Mouse (Mus musculus): ENCODE measurements around the gene Sdf2l1. TPM values are rescaled to one million over a fixed set of nuclear protein-coding genes. Genes with fewer than 3 reads are reported as not detected.

Gene Sdf2l1
- total RNA-seq, 2 experiments from 2014 or later = 28.2 to 29.8 TPM

DNA sequence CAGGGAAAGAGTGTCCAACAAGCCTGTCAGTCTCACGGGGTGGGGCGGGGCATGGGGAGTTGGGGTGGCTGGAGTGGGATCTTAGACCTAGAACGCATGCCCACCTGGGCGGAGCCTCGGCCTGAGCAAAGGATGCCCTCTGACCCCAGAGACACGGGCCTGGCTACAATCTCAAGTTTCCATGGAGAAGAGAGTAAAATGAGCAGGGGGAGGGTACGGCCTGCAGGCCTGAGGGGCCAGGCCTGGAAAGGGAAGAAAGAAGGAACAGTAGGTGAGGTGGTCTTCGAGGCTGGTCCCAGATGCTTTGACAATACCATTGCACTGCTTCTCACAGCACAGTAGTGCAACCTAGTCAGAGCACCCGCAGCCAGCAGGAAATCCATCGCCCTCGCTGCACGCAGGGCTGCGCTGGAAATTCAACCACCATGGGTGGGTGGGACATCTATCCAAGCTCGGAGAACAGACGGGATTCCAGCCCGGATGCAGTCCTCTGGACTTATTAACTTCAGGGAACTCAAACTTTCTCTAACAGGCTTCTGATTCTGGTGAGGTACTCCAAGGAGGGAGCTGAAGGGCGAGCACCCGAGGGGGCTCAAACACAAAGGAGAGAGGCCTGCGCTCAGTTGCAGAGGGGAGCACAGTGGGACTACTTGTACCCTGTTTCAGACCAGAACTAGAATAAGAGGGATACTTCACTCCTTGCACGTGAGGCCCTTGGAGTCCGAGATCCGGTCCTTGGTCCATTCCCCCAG is 7.9 kb downstream of the Sdf2l1 start:
- DNase-seq = no peak

DNA sequence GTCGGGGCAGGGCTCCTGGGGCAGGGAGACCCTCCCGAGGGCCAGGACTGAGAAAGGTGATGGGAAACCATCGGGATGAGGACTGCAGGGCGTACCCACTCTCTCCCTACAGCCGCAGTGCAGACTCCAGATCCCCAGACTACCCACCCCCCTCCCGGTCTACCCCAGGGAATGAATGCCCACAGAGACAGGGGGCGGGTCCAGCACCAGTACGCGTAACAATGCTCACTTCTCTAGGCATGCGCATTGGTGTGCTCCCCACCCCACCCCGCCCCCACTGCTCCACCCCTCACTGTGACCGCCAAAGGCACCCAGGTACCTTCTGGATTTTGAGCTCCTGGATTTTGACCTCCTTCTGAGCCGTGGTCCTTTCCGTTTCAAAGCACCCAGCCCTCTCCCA is 10.6 kb downstream of the Sdf2l1 start:
- DNase-seq = no peak

DNA sequence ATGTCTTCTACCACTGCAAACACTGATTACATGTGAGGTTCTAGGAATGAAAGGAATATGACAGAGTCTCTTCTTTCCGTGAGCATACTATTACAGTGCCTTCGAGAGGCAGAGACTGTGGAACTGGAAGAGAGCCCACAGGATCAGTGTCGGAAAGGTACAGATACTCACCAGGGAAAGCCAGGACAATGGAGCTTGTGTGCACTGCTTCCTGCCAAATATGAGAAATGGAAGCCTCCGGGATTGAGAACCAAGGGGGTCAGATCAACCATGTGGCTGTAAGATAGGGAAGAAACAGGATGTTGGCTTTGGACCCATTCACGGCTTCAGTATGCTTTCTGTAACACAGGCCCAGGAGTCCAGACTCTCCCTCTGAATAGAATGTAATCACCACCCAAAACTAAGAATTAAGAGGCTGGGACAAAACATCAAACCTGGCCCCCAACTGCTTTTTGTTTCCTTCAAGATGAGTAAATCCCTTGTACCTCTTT is 14.8 kb downstream of the Sdf2l1 start:
- DNase-seq = no peak

DNA sequence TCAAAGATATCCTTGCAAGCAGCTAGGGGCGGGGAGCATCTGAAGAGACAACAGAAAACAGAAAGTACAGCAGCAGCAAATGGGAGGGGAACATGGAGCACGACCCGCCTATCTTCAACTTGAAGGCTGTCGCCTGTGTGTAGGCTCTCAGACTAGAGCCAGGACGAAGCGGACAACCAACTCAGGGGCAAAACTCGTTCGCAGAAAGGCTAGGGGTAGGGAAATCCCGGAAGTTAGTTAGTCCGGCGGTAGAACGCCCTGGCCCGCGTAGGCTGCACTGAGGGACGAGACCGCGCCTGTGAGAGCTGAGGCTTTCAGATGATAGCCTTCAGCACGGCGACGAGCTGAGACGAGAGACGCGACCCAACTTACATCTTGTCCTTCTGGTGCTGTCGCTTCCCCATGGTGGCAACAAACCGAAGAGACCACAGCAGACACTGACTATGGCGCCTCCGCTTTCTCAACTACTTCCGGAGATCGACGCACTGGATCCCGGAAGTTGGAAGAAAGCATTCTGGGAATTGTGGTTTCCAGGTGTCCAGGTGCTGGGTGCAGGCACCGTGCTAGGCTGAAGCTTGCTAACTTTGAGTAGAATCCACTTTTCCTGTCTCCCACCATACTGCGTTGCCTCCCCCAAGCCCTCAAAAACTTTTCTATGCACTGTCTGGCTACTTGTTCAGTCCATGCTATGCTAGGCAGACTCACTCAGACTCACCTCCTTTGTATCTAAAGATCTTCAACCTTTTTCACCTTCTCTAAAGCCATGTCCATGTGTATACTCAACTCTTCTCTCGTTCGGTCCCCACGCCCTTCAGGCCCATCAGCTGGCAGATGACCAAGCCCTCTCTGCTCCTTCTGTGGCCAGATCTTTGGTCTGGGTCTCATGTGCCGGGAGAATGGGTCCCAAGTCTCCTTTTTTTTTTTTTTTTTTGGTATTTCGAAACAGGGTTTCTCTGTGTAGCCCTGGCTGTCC is 21.1 kb downstream of the Sdf2l1 start, which contains the start of gene Ppil2:
Gene Ppil2, minus strand, starts transcription at position 487 of the 973 bp plus-strand sequence.
- DNase-seq = peak; percentile 70 to 77

DNA sequence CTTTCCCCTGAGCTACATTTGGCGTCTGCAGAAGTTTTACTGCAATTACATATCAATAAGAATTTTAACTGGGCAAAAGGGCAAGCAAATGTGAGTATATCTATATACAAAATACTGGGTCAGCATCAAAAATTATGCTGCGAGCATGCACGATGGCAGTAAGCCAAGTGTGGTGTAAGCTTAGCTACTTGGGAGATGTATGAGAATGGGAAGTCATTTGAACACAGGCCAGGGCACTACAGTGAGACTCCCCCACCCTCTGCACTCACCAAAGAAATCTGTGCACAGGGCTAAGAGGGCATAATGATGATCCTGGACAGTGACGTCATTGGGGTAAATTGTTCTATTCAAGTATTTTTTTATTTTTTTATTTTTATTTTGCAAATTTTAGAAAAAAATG is 27.6 kb downstream of the Sdf2l1 start:
- DNase-seq = no peak

DNA sequence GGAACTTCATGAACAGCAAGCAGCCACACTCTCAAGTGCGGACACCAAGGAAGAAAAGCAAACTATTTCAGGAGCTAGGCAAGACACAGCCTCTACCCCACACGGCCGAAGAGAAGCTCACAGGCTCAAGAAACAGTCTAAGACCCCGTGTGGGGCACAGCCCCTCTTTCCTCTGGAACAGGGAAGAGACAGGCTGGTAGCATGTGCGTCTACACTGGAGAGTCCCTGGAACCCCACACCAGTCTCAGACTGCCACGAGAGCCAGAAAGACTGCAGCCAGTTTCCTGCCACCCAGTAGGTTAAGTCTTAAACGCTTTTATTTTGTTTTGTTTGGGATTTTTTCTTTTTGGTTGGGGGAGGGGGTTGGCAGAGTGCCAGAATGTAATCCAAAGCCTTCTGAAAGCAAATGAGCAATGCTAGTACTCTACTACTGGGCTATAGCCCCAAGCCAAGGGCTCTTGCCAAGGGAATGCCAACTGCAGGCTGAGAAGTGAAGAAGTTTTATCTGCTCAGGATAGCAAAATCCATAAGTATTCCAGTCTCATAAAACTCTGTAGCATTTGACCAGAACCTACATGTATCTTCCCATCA is 29.5 kb downstream of the Sdf2l1 start:
- DNase-seq = no peak

DNA sequence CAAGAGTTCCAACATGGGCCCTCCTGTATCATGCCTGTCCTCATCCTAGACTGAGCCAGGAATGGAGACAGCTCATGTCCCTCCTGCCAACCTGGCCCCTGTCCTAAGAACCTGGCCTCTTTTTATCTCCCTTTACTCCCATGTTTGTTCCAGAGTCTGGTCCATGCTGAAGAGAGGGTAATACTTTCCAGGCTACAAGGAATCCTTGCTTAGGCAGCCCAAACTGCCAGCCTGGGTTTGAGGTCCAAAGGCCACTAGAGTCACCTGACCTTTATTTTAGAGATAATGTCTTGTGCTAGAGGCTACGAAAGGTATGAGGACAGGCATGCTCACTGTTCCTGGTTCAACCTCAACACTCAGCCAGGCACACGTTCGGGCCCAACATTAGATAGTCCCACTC is 35.2 kb downstream of the Sdf2l1 start:
- no peak for DNase-seq

DNA sequence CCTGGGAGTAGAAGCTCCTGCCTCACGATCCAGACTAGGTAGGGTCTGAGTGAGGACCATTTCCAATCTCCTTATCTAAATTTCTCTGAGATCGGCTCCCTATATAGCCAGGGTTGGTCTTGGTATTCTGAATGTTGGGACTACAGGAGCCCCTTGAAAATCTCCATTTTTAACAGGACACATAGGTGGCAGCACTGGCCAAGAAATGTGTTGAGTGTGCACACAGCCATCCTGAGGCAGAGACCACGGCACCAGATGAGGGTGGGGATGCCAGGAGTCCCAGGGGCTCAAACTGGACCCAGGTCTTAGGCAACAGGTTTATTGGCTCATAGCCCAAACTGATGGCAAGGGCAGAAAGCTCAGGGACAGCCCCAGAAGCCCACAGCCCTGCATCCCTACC is 43.8 kb downstream of the Sdf2l1 start:
- no peak for DNase-seq

DNA sequence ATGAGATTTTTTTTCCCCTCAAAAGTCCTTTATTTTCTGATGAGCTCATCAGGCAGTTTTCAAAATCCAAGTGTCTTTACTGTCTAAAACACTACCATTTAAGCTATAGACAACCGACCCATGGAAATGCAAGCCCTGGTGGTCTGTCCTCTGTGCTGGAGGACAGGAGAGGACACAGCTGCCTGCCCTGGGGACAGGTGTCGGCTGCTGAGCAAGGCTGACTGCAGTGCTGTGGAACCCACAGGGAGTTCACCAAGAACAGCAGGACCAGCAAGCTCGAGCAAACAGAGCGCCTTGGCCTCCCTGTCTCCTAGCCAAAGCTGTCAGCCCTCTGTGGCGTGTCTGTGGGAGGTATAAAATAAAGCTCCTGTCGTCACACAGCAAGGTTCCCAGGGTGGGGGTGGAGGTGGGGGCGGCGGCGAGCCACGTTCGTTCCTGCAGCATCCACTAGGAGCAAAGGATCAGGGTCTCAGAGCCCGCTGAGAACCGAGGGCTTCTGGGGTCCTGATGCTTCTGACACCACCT is 45.5 kb downstream of the Sdf2l1 start:
- no peak for DNase-seq

DNA sequence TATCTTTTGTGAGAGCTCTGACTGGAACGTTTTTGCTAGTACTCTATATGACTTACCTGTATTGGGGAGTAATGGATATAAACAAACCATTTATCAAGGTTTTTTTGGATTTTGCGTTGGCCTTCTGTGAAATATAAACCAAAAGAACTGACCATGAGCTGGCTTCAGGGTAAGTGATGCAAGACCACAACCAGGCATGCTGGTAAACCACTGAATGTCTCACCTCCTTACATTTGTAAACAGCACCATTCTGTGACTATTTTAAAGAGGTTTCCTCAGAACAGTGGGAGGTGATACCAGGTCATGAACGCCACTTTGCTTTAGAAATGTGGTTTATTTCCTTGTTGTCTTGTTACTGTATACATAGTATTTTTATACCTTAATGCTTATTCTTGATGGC is 45.9 kb downstream of the Sdf2l1 start:
- DNase-seq = no peak

DNA sequence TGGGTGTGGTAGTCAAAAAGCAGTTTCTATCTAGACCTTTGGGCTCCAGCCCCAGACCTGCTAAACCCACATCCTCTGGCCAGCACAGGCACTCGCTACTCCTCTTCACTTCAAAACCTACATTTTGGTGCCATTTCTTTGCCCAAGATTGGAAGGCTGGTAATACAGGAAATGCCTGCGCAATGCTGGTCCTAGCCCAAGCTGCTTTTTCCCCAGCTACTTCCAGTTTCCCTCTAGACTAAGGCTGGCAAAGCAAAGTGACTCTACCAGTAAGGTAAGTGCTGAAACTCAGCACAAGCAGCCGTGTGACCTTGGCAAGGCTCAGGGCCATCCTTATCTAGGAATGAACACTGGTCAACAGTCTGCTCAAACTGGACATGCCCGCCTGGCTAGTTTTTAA is 46.5 kb downstream of the Sdf2l1 start:
- peak; percentile 67 to 70 for DNase-seq

DNA sequence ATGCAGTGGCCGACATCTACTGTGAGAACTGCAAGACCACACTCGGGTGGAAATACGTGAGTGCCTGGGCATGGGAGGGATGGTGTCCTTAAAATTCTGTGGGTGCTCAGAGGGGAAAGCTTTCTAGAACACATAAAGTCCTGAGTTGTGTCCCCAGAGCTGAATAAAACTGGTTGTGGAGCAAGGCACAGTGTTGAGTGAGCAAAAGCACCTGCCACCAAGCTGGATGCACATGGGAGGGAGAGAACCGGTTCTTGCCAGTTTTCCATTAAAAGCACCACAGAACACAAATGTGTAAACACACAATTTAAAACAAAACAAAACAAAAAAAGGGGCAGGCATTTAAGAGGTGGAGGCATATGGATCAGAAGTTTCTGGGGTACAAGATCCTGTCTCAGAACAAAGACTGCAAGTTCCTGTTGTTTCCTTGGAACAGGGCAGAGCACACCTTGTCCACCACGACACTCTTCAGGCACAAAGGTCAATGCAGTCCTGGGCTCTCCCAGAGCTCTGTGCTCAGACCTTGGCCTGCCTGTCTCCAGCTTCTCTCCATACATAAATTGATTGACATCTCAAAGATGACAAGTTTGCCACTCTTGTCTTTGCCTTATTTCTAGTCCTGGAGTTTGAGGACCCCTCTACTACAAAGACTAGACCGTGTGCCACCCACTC is 49.9 kb downstream of the Sdf2l1 start:
- DNase-seq = no peak

Small RNAs within 50 kb of the gene (microRNA-seq; reads per million reads assigned to microRNA genes)
- 243 reads per million, percentile 63 among the genes with 10 or more reads in this experiment for gene Mir130b
- gene Mir301b = 5.5 reads per million, percentile 15 among the genes with 10 or more reads in this experiment

Other genes starting within 250 kb of the Sdf2l1 start
- gene Ppm1f, start 235.9 kb downstream of the Sdf2l1 start, total RNA-seq (2021) = 10 to 100 TPM; 38.2 to 45.0 TPM
- gene Mapk1, start 149.0 kb downstream of the Sdf2l1 start, total RNA-seq (2021) = 100 to 1,000 TPM; 183 to 200 TPM
- gene Ypel1, start 62.7 kb downstream of the Sdf2l1 start, total RNA-seq (2021) = 1 to 10 TPM; 3.3 to 7.8 TPM
- 10 to 100 TPM; 83.4 to 97.0 TPM for gene Ppil2, start 21.1 kb downstream of the Sdf2l1 start, total RNA-seq (2021)
- 1 to 10 TPM in 1 of 2 experiments, under 1 TPM in 1; 0.66 to 1.7 TPM for gene 2610318N02Rik, start 7.2 kb downstream of the Sdf2l1 start, total RNA-seq (2021)
- 1 to 10 TPM; 3.7 to 6.9 TPM for gene Ydjc, start 12.2 kb upstream of the Sdf2l1 start, total RNA-seq (2021)
- under 1 TPM; 0.33 to 0.43 TPM for gene Ccdc116, start 14.8 kb upstream of the Sdf2l1 start, total RNA-seq (2021)
- 100 to 1,000 TPM; 219 to 220 TPM for gene Ube2l3, start 70.3 kb upstream of the Sdf2l1 start, total RNA-seq (2021)
- gene Rimbp3, start 76.2 kb upstream of the Sdf2l1 start, total RNA-seq (2021) = not detected
- 1 to 10 TPM; 2.9 to 3.1 TPM for gene Hic2, start 101.2 kb upstream of the Sdf2l1 start, total RNA-seq (2021)
- gene Tmem191c, start 143.7 kb upstream of the Sdf2l1 start, total RNA-seq (2021) = 1 to 10 TPM; 8.6 to 9.3 TPM
- gene Serpind1, start 199.0 kb upstream of the Sdf2l1 start, total RNA-seq (2021) = under 1 TPM; 0.40 to 0.63 TPM